Mouse (Mus musculus): ENCODE data around the gene Ajap1. TPM values are rescaled to one million over a fixed set of nuclear protein-coding genes. Genes with fewer than 3 reads are reported as not detected.

Gene Ajap1
- 0.50 and 0.57 TPM in 2 replicates for total RNA-seq (2014; rRNA removed; ENCODE audit: low replicate concordance)
- polyA plus RNA-seq (2015; fragmentation: Nextera tagmentation; extraction: Ambion mirVana): 0.27 TPM in 1 of 2 replicates, not detected in the other

- TF ChIP-seq EP300 (IDR thresholded peaks at IDR 0.05; ENCODE audit: low read depth) (no peak), CTCF (IDR thresholded peaks at IDR 0.05; ENCODE audit: low read depth) (no peak)
- H3K27me3 ChIP-seq (ENCODE audit: control insufficient read depth, insufficient read depth, low read length): peaks cover 91% of the 10 kb centered on the region
- no peaks in the 10 kb centered on the region for H3K9me3 ChIP-seq (replicated peaks; ENCODE audit: control insufficient read depth, low read length)
- 2% methylated on average over 82 of the region's 114 CpGs for whole genome bisulfite sequencing
- DNase-seq (ENCODE audit: low spot score) (no peak), ATAC-seq (ENCODE audit: insufficient read depth, low read depth) (no peak; the same call in 1 of the 2 replicates)
- no peak within 1 kb of the TSS for H3K9ac ChIP-seq (replicated peaks; ENCODE audit: low read depth, low read length)
- H3K4me3 ChIP-seq (ENCODE audit: low read depth, low read length): peak within 1 kb of the TSS; percentile 31
- H3K27ac ChIP-seq (ENCODE audit: low read depth): no peak within 1 kb of the TSS
- H3K36me3 ChIP-seq (replicated peaks; ENCODE audit: control insufficient read depth, insufficient read depth, low read length): no peaks in the 10 kb centered on the region
- H3K4me2 ChIP-seq (ENCODE audit: low read depth, low read length): peak within 1 kb of the TSS; percentile 51
- H3K4me1 ChIP-seq (ENCODE audit: control insufficient read depth, insufficient read depth): no peaks in the 10 kb centered on the region
These were observed at the start of gene Ajap1 for GRCm38 (mm10) chr4:153482459-153483338. Gene Ajap1, minus strand, starts transcription at chr4:153482811.

DNA sequence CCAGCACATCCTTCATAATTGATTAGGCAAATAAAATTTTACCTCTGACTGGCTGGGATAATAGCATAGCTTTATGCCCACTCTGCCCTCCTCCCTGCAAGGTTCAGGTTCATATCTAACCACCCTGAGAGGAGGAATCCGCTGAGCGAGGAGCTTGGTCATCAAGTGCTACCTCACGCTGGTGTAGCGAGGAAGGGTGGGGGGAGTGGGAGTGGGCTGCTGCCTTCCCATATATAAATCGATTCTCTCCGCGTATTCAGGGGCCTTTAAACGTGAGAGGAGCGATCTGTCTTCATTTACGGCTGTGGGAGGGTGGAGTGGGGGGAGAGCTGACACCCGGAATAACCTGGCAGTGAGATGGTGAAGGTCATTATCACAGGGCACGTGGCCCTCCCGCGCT lies 47.9 kb upstream of the Ajap1 start:
- H3K36me3 ChIP-seq (replicated peaks; ENCODE audit: control insufficient read depth, insufficient read depth, low read length): no peaks in the 10 kb centered on the region
- WGBS: 65% methylated on average over 14 of the region's 14 CpGs
- H3K4me3 ChIP-seq (ENCODE audit: low read depth, low read length): no peak overlapping the region
- H3K4me1 ChIP-seq (ENCODE audit: control insufficient read depth, insufficient read depth): peaks cover 3% of the 10 kb centered on the region; the same call in 1 of the 2 replicates
- DNase-seq (ENCODE audit: low spot score) (no peak), ATAC-seq (ENCODE audit: insufficient read depth, low read depth) (no peak)
- no peak overlapping the region for H3K9ac ChIP-seq (replicated peaks; ENCODE audit: low read depth, low read length)
- TF ChIP-seq CTCF (IDR thresholded peaks at IDR 0.05; ENCODE audit: low read depth) (no peak), EP300 (IDR thresholded peaks at IDR 0.05; ENCODE audit: low read depth) (no peak)
- H3K27me3 ChIP-seq (ENCODE audit: control insufficient read depth, insufficient read depth, low read length): no peaks in the 10 kb centered on the region
- no peaks in the 10 kb centered on the region for H3K9me3 ChIP-seq (replicated peaks; ENCODE audit: control insufficient read depth, low read length)
- no peak overlapping the region for H3K4me2 ChIP-seq (ENCODE audit: low read depth, low read length)
- no peak overlapping the region for H3K27ac ChIP-seq (ENCODE audit: low read depth)

DNA sequence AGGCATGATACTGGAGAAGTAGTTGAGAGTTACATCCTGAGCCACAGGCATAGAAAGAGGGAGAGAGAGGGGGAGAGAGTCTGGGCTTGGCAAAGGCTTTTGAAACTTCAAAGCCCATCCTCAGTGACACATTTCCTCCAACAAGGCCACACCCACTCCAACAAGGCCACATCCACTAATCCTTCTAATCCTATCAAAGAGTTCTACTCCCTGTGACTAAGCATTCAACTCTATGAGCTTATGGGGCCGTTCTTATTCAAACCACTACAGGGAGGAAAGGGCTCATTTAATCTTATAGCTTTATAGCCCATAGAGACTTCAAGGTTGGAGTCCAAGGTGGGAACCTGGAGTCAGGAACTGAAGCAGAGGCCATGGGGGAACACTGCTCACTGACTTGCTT lies 39.0 kb upstream of the Ajap1 start:
- H3K27ac ChIP-seq (ENCODE audit: low read depth): no peak overlapping the region
- DNase-seq (ENCODE audit: low spot score): no peak
- no peak overlapping the region for H3K9ac ChIP-seq (replicated peaks; ENCODE audit: low read depth, low read length)
- H3K4me2 ChIP-seq (ENCODE audit: low read depth, low read length): no peak overlapping the region
- peaks cover 11% of the 10 kb centered on the region; the same call in 1 of the 2 replicates for H3K9me3 ChIP-seq (replicated peaks; ENCODE audit: control insufficient read depth, low read length)
- TF ChIP-seq EP300 (IDR thresholded peaks at IDR 0.05; ENCODE audit: low read depth): no peak
- no peak for TF ChIP-seq CTCF (IDR thresholded peaks at IDR 0.05; ENCODE audit: low read depth)
- H3K27me3 ChIP-seq (ENCODE audit: control insufficient read depth, insufficient read depth, low read length): no peaks in the 10 kb centered on the region
- no peaks in the 10 kb centered on the region for H3K36me3 ChIP-seq (replicated peaks; ENCODE audit: control insufficient read depth, insufficient read depth, low read length)
- WGBS: 39% methylated on average over 1 of the region's 1 CpGs
- ATAC-seq (ENCODE audit: insufficient read depth, low read depth): no peak
- H3K4me3 ChIP-seq (ENCODE audit: low read depth, low read length): no peak overlapping the region
- no peaks in the 10 kb centered on the region for H3K4me1 ChIP-seq (ENCODE audit: control insufficient read depth, insufficient read depth)

GRCm38 (mm10) chr4:153519888-153520287 lies 37.3 kb upstream of the Ajap1 start:
- H3K9ac ChIP-seq (replicated peaks; ENCODE audit: low read depth, low read length): no peak overlapping the region
- H3K27me3 ChIP-seq (ENCODE audit: control insufficient read depth, insufficient read depth, low read length): no peaks in the 10 kb centered on the region
- H3K4me2 ChIP-seq (ENCODE audit: low read depth, low read length): no peak overlapping the region
- H3K27ac ChIP-seq (ENCODE audit: low read depth): no peak overlapping the region
- no peaks in the 10 kb centered on the region for H3K4me1 ChIP-seq (ENCODE audit: control insufficient read depth, insufficient read depth)
- WGBS: 79% methylated on average over 3 of the region's 3 CpGs
- no peak for ATAC-seq (ENCODE audit: insufficient read depth, low read depth)
- H3K9me3 ChIP-seq (replicated peaks; ENCODE audit: control insufficient read depth, low read length): peaks cover 11% of the 10 kb centered on the region; the same call in 1 of the 2 replicates
- H3K36me3 ChIP-seq (replicated peaks; ENCODE audit: control insufficient read depth, insufficient read depth, low read length): no peaks in the 10 kb centered on the region
- no peak for DNase-seq (ENCODE audit: low spot score)
- H3K4me3 ChIP-seq (ENCODE audit: low read depth, low read length): no peak overlapping the region
- TF ChIP-seq CTCF (IDR thresholded peaks at IDR 0.05; ENCODE audit: low read depth) (no peak), EP300 (IDR thresholded peaks at IDR 0.05; ENCODE audit: low read depth) (no peak)

DNA sequence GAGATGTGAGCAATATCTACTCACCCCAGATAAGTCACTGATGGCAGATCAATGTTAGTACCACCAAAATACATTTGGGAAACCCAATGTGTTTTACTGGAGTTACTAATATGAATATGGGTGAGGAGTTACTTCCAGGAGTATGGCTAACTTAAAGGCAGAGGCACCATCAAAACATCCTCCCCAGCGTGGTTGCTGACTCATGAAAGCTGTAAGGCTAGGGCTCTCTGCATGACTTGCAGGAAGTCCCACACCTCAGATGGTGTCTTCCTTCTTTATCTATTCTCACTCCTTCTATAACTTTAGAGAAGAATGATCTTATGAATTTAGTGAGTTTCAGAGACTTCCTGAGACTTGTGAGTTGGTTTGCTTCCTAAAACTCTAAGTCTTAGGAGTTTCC lies 36.7 kb upstream of the Ajap1 start:
- peaks cover 11% of the 10 kb centered on the region; the same call in 1 of the 2 replicates for H3K9me3 ChIP-seq (replicated peaks; ENCODE audit: control insufficient read depth, low read length)
- no peaks in the 10 kb centered on the region for H3K36me3 ChIP-seq (replicated peaks; ENCODE audit: control insufficient read depth, insufficient read depth, low read length)
- WGBS: 70% methylated on average over 1 of the region's 1 CpGs
- H3K4me2 ChIP-seq (ENCODE audit: low read depth, low read length): no peak overlapping the region
- H3K4me1 ChIP-seq (ENCODE audit: control insufficient read depth, insufficient read depth): no peaks in the 10 kb centered on the region
- H3K4me3 ChIP-seq (ENCODE audit: low read depth, low read length): no peak overlapping the region
- DNase-seq (ENCODE audit: low spot score): no peak
- TF ChIP-seq EP300 (IDR thresholded peaks at IDR 0.05; ENCODE audit: low read depth) (no peak), CTCF (IDR thresholded peaks at IDR 0.05; ENCODE audit: low read depth) (no peak)
- no peak for ATAC-seq (ENCODE audit: insufficient read depth, low read depth)
- no peak overlapping the region for H3K27ac ChIP-seq (ENCODE audit: low read depth)
- no peaks in the 10 kb centered on the region for H3K27me3 ChIP-seq (ENCODE audit: control insufficient read depth, insufficient read depth, low read length)
- H3K9ac ChIP-seq (replicated peaks; ENCODE audit: low read depth, low read length): no peak overlapping the region

Measured in heart, postnatal 0 days (tissue).